Mouse (Mus musculus) olfactory bulb, adult 2 months (tissue): ENCODE data around the gene Gm10184.

ENCODE experiments used
- CTCF ChIP-seq: fragments of 200-500 bp; IDR thresholded peaks from 2 replicates; pipeline ENCODE4 v1.5.1; 2012; ENCODE audit warnings: low read depth, mild to moderate bottlenecking, low read length, moderate library complexity; ENCODE audit not compliant: insufficient read depth
- POLR2A ChIP-seq: fragments of 200-500 bp; IDR thresholded peaks from 2 replicates; pipeline ENCODE4 v1.6.1; 2012; ENCODE audit warnings: mild to moderate bottlenecking, low read depth, low read length, moderate library complexity; ENCODE audit not compliant: insufficient read depth

DNA sequence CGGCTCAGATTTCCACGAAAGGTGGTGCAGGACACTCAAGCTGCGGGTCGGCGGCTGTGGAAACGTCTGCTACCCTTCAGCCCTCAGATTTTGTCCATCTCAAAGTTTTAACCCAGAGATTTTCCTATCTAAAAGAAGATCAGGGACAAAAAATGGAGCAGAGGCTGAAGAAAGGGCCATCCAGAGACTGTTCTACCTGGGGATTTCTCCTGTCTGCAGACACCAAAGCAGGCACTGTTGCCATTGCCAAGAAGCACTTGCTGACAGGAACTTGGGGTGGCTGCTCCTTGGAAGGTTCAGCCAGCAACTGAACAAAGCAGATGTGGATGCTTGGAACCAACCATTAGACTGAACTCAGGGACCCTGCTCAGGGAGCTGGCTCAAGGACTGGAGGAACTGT lies at the start of gene Gm10184:
- TF ChIP-seq POLR2A (no peak), CTCF (no peak)
